Mouse (Mus musculus) embryonic facial prominence, embryonic 10.5 days (tissue): Measurements from ENCODE around the gene Dner. TPM values are rescaled to one million over a fixed set of nuclear protein-coding genes. Genes with fewer than 3 reads are reported as not detected.

Experiments
- DNase-seq: peaks from one replicate; pipeline ENCODE4 v3.0.0-alpha.2; 2017; ENCODE audit warnings: low spot score
- H3K27ac ChIP-seq: fragments of 300-500 bp; sonication (generic); replicated peaks from 2 replicates; pipeline ENCODE4 v1.5.1; 2016; ENCODE audit warnings: mild to moderate bottlenecking
- H3K27me3 ChIP-seq: fragments of 300-500 bp; sonication (generic); replicated peaks from 2 replicates; pipeline ENCODE4 v1.6.1; 2016; ENCODE audit warnings: low read depth, mild to moderate bottlenecking; ENCODE audit not compliant: poor library complexity, severe bottlenecking
- H3K36me3 ChIP-seq: fragments of 300-500 bp; sonication (generic); replicated peaks from 2 replicates; pipeline ENCODE4 v1.6.1; 2016; ENCODE audit warnings: mild to moderate bottlenecking, moderate library complexity
- H3K4me1 ChIP-seq: fragments of 300-500 bp; sonication (generic); 2 replicates; pipeline ENCODE4 v1.6.1; 2016
- H3K4me3 ChIP-seq: fragments of 300-500 bp; sonication (generic); 2 replicates; pipeline ENCODE4 v1.5.1; 2016; ENCODE audit warnings: mild to moderate bottlenecking, moderate library complexity
- H3K9me3 ChIP-seq: fragments of 300-500 bp; sonication (generic); 2 replicates; pipeline ENCODE4 v1.6.1; 2016; ENCODE audit warnings: mild to moderate bottlenecking
- WGBS: fragments of 180-500 bp; shearing (Covaris S2); methylation state at CpG from one replicate; pipeline ENCODE4 v1.1.7; 2016; 5-methylcytosine and 5-hydroxymethylcytosine counted together
- polyA plus RNA-seq: library from polyadenylated mRNA; unstranded; fragments of >200 nt; fragmentation: Nextera tagmentation; extraction: Ambion mirVana; gene quantifications from 2 replicates; pipeline ENCODE4 v1.2.1, GENCODE M21; 2016

The Dner gene
- polyA plus RNA-seq, 1 experiment from 2014 or later: 3.6 TPM

GRCm38 (mm10) chr1:84619131-84619760 lies 76.8 kb downstream of the Dner start:
- Histone ChIP-seq H3K9me3 (no peaks in the 10 kb centered on the region), H3K36me3 (no peaks in the 10 kb centered on the region), H3K4me1 (peaks cover 13% of the 10 kb centered on the region), H3K4me3 (no peak overlapping the region), H3K27ac (no peak overlapping the region), H3K27me3 (peaks cover 11% of the 10 kb centered on the region; the same call in 1 of the 2 replicates)
- WGBS: 62% methylated on average over 16 of the region's 16 CpGs
- no peak for DNase-seq

GRCm38 (mm10) chr1:84618094-84618493 lies 77.9 kb downstream of the Dner start:
- no peak overlapping the region for H3K27ac ChIP-seq
- H3K4me1 ChIP-seq: peaks cover 10% of the 10 kb centered on the region
- 64% methylated on average over 1 of the region's 1 CpGs for WGBS
- H3K36me3 ChIP-seq: no peaks in the 10 kb centered on the region
- DNase-seq: no peak
- H3K4me3 ChIP-seq: no peak overlapping the region
- peaks cover 11% of the 10 kb centered on the region; the same call in 1 of the 2 replicates for H3K27me3 ChIP-seq
- H3K9me3 ChIP-seq: no peaks in the 10 kb centered on the region

- Histone ChIP-seq H3K4me3 (no peak overlapping the region), H3K27me3 (no peaks in the 10 kb centered on the region), H3K27ac (no peak overlapping the region), H3K4me1 (0 out of 2 replicates have a peak, but pooled peaks cover 5% of the 10 kb centered on the region), H3K9me3 (no peaks in the 10 kb centered on the region), H3K36me3 (no peaks in the 10 kb centered on the region)
- no peak for DNase-seq
Observed at GRCm38 (mm10) chr1:84616133-84616532, 79.9 kb downstream of the Dner start.

GRCm38 (mm10) chr1:84614596-84614995 lies 81.4 kb downstream of the Dner start:
- 0 out of 2 replicates have a peak, but pooled peaks cover 5% of the 10 kb centered on the region for H3K4me1 ChIP-seq
- no peak overlapping the region for H3K27ac ChIP-seq
- 83% methylated on average over 7 of the region's 7 CpGs for WGBS
- no peak for DNase-seq
- no peaks in the 10 kb centered on the region for H3K27me3 ChIP-seq
- no peaks in the 10 kb centered on the region for H3K9me3 ChIP-seq
- no peaks in the 10 kb centered on the region for H3K36me3 ChIP-seq
- no peak overlapping the region for H3K4me3 ChIP-seq

- 0 out of 2 replicates have a peak, but pooled peaks cover 5% of the 10 kb centered on the region for H3K4me1 ChIP-seq
- WGBS: 64% methylated on average over 8 of the region's 8 CpGs
- H3K27ac ChIP-seq: no peak overlapping the region
- DNase-seq: no peak
- H3K9me3 ChIP-seq: no peaks in the 10 kb centered on the region
- no peak overlapping the region for H3K4me3 ChIP-seq
- no peaks in the 10 kb centered on the region for H3K27me3 ChIP-seq
- H3K36me3 ChIP-seq: no peaks in the 10 kb centered on the region
Observed at GRCm38 (mm10) chr1:84613119-84613518, 82.9 kb downstream of the Dner start.

- 0 out of 2 replicates have a peak, but pooled peaks cover 2% of the 10 kb centered on the region for H3K4me1 ChIP-seq
- H3K27ac ChIP-seq: no peak overlapping the region
- no peak for DNase-seq
- no peaks in the 10 kb centered on the region for H3K36me3 ChIP-seq
- H3K27me3 ChIP-seq: no peaks in the 10 kb centered on the region
- H3K9me3 ChIP-seq: no peaks in the 10 kb centered on the region
- 97% methylated on average over 3 of the region's 3 CpGs for WGBS
- no peak overlapping the region for H3K4me3 ChIP-seq
Observed at GRCm38 (mm10) chr1:84611331-84611730, 84.7 kb downstream of the Dner start.

- H3K36me3 ChIP-seq: no peaks in the 10 kb centered on the region
- no peaks in the 10 kb centered on the region for H3K27me3 ChIP-seq
- H3K4me1 ChIP-seq: no peaks in the 10 kb centered on the region
- DNase-seq: no peak
- no peak overlapping the region for H3K27ac ChIP-seq
- WGBS: 93% methylated on average over 5 of the region's 5 CpGs
- H3K4me3 ChIP-seq: no peak overlapping the region
- no peaks in the 10 kb centered on the region for H3K9me3 ChIP-seq
Observed at GRCm38 (mm10) chr1:84599025-84599424, 97.0 kb downstream of the Dner start.

GRCm38 (mm10) chr1:84596023-84596422 lies 100.0 kb downstream of the Dner start:
- H3K4me3 ChIP-seq: no peak overlapping the region

GRCm38 (mm10) chr1:84592394-84592793 lies 103.6 kb downstream of the Dner start:
- Histone ChIP-seq H3K4me1 (peaks cover 4% of the 10 kb centered on the region; the same call in 1 of the 2 replicates), H3K9me3 (no peaks in the 10 kb centered on the region), H3K36me3 (no peaks in the 10 kb centered on the region), H3K27ac (no peak overlapping the region), H3K4me3 (no peak overlapping the region), H3K27me3 (no peaks in the 10 kb centered on the region)
- no peak for DNase-seq
- WGBS: 87% methylated on average over 3 of the region's 3 CpGs

More at GRCm38 (mm10) chr1:84596023-84596422, 100.0 kb downstream of the Dner start:
- H3K4me1 ChIP-seq: no peaks in the 10 kb centered on the region
- no peak for DNase-seq
- H3K27me3 ChIP-seq: no peaks in the 10 kb centered on the region
- no peaks in the 10 kb centered on the region for H3K36me3 ChIP-seq
- H3K9me3 ChIP-seq: no peaks in the 10 kb centered on the region
- whole genome bisulfite sequencing: 84% methylated on average over 3 of the region's 3 CpGs
- H3K27ac ChIP-seq: no peak overlapping the region

- no peaks in the 10 kb centered on the region for H3K36me3 ChIP-seq
- no peak overlapping the region for H3K27ac ChIP-seq
- H3K4me1 ChIP-seq: peaks cover 7% of the 10 kb centered on the region
- no peak for DNase-seq
- 82% methylated on average over 9 of the region's 9 CpGs for WGBS
- no peaks in the 10 kb centered on the region for H3K27me3 ChIP-seq
- no peaks in the 10 kb centered on the region for H3K9me3 ChIP-seq
- H3K4me3 ChIP-seq: no peak overlapping the region
Observed at GRCm38 (mm10) chr1:84590534-84590933, 105.5 kb downstream of the Dner start.

- no peak overlapping the region for H3K4me3 ChIP-seq
- H3K4me1 ChIP-seq: peaks cover 11% of the 10 kb centered on the region
- H3K9me3 ChIP-seq: no peaks in the 10 kb centered on the region
- DNase-seq: peak; percentile 18
- no peak overlapping the region for H3K27ac ChIP-seq
- H3K36me3 ChIP-seq: no peaks in the 10 kb centered on the region
- 23% methylated on average over 6 of the region's 6 CpGs for WGBS
- no peaks in the 10 kb centered on the region for H3K27me3 ChIP-seq
Observed at GRCm38 (mm10) chr1:84585434-84585833, 110.6 kb downstream of the Dner start.

GRCm38 (mm10) chr1:84581812-84582211 lies 114.2 kb downstream of the Dner start:
- no peak overlapping the region for H3K27ac ChIP-seq
- peak; percentile 55 for DNase-seq
- no peaks in the 10 kb centered on the region for H3K9me3 ChIP-seq
- H3K4me3 ChIP-seq: no peak overlapping the region
- no peaks in the 10 kb centered on the region for H3K36me3 ChIP-seq
- 52% methylated on average over 2 of the region's 2 CpGs for WGBS
- peaks cover 6% of the 10 kb centered on the region for H3K4me1 ChIP-seq
- no peaks in the 10 kb centered on the region for H3K27me3 ChIP-seq

GRCm38 (mm10) chr1:84561841-84562240 lies 134.2 kb downstream of the Dner start:
- Histone ChIP-seq H3K27me3 (no peaks in the 10 kb centered on the region), H3K4me3 (no peak overlapping the region), H3K4me1 (0 out of 2 replicates have a peak, but pooled peaks cover 3% of the 10 kb centered on the region), H3K36me3 (no peaks in the 10 kb centered on the region), H3K9me3 (no peaks in the 10 kb centered on the region), H3K27ac (no peak overlapping the region)
- WGBS: 85% methylated on average over 8 of the region's 8 CpGs
- DNase-seq: no peak
